ENCODE assay signal across 17 mouse cellular contexts in genomic region chr10:28696032-28696431, GRCm38 (mm10).
"Had no signal": no experiment of that assay in that cellular context is flagged by ENCODE, and none has a peak within 500 bp of the region (broad histone marks: within the 10 kb centered on the region; RNA-seq: fewer than 3 reads in every experiment).

No protein-coding gene starts in this region.

- H3K4me3 ChIP-seq: midbrain, embryonic 12.5 days; myocyte; neural tube, embryonic 13.5 days; neural tube, embryonic 15.5 days had no signal

- H3K27ac ChIP-seq: midbrain, embryonic 12.5 days; neural tube, embryonic 13.5 days; neural tube, embryonic 15.5 days had no signal

- DNase-seq: lung, adult 18-20 months; lung, embryonic 14.5 days; lung, postnatal 10 days; lung, postnatal 4 days; midbrain, embryonic 14.5 days; retina, postnatal 1 day; right cerebral cortex, adult 18-20 months; right cerebral cortex, postnatal 25 days; right cerebral cortex, postnatal 4 days; spleen, adult 18-20 months; thymus, adult 2 months; thymus, postnatal 25 days; thymus, postnatal 4 days had no signal
